Mouse (Mus musculus): ENCODE measurements around the gene Dpf2. TPM values are rescaled to one million over a fixed set of nuclear protein-coding genes. Genes with fewer than 3 reads are reported as not detected.
A peak's percentile ranks its signal among the peaks of the same experiment; 100 is the strongest.

Gene Dpf2
- total RNA-seq, 2 experiments from 2014 or later, result 76.8 to 80.7 TPM

GRCm38 (mm10) chr19:5938516-5938915 lies 25.7 kb upstream of the Dpf2 start:
- intact Hi-C loops (cut with DNase I), result no loop called here
- DNase-seq (ENCODE audit: extremely low spot score in 1 of 2, low spot score in 2 of 2), result no peak

DNA sequence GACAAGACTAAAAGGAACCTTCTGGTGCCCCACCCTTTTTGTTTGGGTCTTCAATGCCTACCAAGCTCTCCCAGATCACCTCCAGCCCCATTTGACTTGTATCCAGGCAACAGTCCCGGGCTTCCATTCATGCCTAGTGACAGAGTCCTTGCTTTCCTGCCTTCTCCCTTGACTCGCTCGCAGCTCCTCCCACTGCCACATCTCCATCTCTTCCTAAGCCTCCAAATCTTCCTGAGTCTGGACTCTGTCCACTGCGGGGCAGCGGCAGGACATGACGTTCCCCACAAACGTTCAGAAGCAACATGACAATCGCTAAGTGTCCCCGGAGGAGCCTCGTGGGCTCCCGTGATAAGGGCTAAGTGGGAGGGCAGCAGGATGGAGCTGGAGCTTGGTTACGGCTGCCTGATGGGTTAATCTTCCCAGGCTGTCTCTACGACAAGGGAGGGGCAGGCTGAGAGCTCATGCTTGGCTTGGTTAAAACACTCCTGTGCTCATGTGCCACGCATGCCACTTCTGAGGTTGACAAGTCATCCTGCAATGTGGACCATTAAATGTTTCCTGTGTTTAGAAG lies 25.1 kb upstream of the Dpf2 start:
- no peak for DNase-seq (ENCODE audit: extremely low spot score in 1 of 2, low spot score in 2 of 2)

DNA sequence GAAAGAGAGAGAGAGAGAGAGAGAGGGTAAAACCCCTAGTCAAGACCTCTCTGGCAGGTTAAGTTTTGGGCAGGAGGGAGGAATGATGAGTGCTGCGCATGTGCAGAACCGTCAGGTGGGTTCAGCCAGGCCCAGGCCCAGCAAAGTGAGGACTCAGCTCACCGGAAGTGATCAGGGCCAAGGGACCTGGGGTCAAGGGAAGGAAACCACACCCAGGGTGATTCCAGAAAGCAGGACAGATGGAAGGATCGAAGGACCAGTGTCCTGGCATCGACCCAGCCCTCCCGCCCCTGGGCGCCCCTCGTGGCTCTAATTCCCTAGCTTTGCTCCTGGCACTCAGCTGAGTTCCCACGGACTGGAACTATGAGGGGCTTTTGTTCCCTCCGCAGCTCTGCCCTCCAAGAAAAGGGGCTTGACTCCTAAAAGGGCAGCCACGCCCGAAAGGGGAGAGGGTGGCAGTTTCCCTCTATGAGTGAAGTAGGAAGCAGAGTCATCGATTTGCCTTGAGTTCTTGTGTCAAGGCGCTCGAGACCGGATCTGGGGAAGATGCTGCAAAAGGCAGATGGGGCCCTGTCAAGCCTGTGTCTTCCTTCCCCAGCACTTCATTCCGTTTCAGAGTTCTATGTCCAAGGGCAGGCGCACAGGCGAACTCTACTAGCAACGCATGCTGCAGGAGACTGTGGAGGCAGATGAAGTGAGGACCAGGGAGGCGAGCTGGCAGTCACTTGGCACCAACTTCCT lies 24.5 kb upstream of the Dpf2 start:
- no peak for DNase-seq (ENCODE audit: extremely low spot score in 1 of 2, low spot score in 2 of 2)
- intact Hi-C loops (cut with DNase I), result no loop called here

More for the DNA sequence above, 25.1 kb upstream of the Dpf2 start:
- intact Hi-C loops (cut with DNase I), result no loop called here

- intact Hi-C loops (cut with DNase I), result no loop called here
- DNase-seq (ENCODE audit: extremely low spot score in 1 of 2, low spot score in 2 of 2), result no peak
Measured at GRCm38 (mm10) chr19:5935691-5936090, 22.9 kb upstream of the Dpf2 start.

DNA sequence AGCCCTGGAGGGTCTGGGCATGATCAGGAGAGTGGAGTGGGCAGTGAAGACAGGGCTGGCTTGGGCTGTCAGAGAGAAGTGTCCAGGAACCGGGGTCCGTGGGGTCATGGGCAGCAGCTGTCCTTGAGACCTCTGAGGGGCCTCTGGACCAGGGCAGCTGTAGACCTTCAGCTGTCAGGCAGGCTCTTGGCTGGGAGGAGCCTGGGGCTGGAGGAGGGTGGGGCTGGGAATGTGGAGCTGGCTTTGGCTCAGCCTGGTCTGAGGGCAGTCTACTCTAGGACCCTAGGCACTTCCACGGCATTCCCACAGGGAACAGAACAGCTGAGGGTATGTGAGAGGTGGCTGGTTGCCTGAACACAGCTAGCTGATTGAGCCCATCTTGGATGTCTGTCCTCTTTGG lies 22.5 kb upstream of the Dpf2 start:
- DNase-seq (ENCODE audit: extremely low spot score in 1 of 2, low spot score in 2 of 2), result no peak
- intact Hi-C loops (cut with DNase I), result no loop called here

- DNase-seq (ENCODE audit: extremely low spot score in 1 of 2, low spot score in 2 of 2), result peak in 1 of 2 experiments; percentile 84
- intact Hi-C loops (cut with DNase I), result no loop called here
Measured at GRCm38 (mm10) chr19:5929634-5930596, 17.1 kb upstream of the Dpf2 start.

DNA sequence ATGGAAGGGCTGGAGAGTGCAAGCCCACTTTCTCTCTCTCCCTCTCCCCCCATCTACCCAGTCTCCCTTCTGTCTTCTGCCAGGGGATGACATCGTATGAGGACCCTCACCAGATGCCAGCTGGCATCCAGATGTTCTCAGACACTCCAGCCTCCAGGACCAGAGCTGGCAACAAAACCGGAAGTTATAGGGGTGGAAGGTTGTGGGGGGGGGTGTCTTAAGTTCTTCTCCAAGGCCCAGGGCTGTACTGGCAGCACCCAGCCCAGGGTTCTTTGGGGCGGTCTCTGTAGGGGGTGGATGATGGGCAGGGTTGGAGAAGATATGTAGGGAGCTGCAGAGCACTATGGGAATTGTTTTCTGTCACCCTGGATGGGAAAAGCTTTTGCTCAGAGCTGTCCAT lies 15.7 kb upstream of the Dpf2 start:
- intact Hi-C loops (cut with DNase I), result no loop called here
- no peak for DNase-seq (ENCODE audit: extremely low spot score in 1 of 2, low spot score in 2 of 2)

GRCm38 (mm10) chr19:5928104-5928503 lies 15.3 kb upstream of the Dpf2 start:
- intact Hi-C loops (cut with DNase I), result no loop called here
- DNase-seq (ENCODE audit: extremely low spot score in 1 of 2, low spot score in 2 of 2), result no peak

GRCm38 (mm10) chr19:5927532-5927931 lies 14.7 kb upstream of the Dpf2 start:
- intact Hi-C loops (cut with DNase I), result no loop called here
- no peak for DNase-seq (ENCODE audit: extremely low spot score in 1 of 2, low spot score in 2 of 2)

DNA sequence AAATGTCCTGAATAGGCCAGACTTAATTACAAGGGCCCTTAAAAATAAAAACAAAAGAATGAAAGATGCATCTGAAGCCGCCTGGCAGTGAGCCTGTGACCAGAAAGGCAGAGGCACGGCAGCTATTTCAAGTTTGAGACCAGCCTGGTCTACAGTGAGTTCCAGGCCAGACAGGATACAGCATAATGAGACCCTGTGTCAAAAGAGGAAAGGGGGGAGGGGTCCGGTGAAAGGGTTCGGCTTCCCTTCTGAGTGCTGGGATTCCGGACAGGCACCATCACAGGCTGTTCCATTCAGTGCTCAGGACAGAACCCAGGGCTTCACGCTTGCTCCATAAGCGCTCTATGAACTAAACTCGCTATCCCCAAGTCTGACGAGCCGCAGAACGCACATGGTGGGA lies 14.2 kb upstream of the Dpf2 start:
- no peak for DNase-seq (ENCODE audit: extremely low spot score in 1 of 2, low spot score in 2 of 2)
- intact Hi-C loops (cut with DNase I), result no loop called here

- DNase-seq (ENCODE audit: extremely low spot score in 1 of 2, low spot score in 2 of 2), result no peak
- intact Hi-C loops (cut with DNase I), result no loop called here
Measured at GRCm38 (mm10) chr19:5925311-5925855, 12.6 kb upstream of the Dpf2 start.

- DNase-seq (ENCODE audit: extremely low spot score in 1 of 2, low spot score in 2 of 2), result peak; percentile 90 to 98
- intact Hi-C loops (cut with DNase I), result loop anchor here (1.0 to 5.0 kb wide), 2 partner anchors 32 to 123 kb away; partner anchors contain the start of gene Syvn1
Measured at GRCm38 (mm10) chr19:5924713-5925093, 11.9 kb upstream of the Dpf2 start, which contains the start of gene Cdc42ep2. Cdc42ep2 (minus strand) TSS chr19:5924816.

DNA sequence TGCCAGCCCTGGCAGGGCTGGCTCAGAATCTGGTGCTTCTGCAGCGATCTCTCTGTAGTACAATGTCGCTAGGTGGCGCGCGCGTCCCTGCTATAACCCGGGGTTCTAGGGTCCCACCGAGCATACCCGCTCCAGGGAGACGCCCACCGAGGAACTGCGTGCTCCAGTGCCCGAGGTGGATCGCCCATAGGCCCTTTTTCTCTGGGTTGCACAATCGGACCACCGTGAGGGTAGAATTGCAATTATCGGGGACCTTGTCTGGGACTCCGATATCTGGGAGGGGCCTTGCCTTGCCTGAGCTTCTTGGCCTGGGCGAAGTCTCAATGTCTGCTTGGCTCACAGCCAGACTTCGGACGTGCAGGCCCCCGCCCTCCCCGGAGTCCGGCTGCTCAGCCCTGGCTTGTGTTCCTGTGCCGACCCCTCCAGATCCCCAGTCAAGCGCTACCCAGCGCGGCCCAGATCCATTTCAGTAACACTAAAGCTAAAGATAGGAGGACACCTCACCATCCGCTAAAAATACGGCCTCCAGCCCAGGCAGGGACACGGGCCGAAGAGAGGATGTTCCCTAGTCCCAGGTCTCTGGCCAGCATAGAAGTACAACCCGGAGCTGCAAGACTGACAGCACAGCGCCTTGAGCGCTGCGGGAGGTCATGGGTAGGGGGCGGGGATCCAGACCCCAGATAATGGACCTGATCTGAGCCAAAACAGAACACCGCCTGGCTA lies 11.3 kb upstream of the Dpf2 start:
- DNase-seq (ENCODE audit: extremely low spot score in 1 of 2, low spot score in 2 of 2), result peak; percentile 86 to 95
- intact Hi-C loops (cut with DNase I), result loop anchor here (1.0 to 5.0 kb wide), 3 partner anchors 32 to 123 kb away; partner anchors contain the start of gene Syvn1

DNA sequence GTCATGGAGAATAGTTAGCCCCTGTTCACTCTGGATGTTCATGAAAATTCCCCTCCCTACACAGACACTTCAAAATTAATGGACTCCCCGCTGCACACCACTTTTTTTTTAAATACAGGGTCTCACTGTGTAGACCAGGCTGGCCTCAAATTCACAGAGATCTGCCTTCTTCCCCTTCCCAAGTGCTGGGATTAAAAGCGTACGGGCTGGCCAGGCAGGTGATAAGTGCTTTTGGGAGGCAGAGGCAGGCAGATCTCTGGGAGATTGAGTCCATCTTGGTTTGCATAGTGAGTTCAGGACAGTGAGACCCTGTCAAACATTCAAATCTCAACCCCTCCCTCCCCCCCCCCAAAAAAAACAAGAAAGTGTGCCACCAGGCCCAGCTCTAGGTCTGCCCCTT lies 10.2 kb upstream of the Dpf2 start:
- intact Hi-C loops (cut with DNase I), result loop anchor here (1.0 to 5.0 kb wide), 2 partner anchors 95 to 124 kb away; partner anchors contain the start of gene Syvn1
- no peak for DNase-seq (ENCODE audit: extremely low spot score in 1 of 2, low spot score in 2 of 2)

DNA sequence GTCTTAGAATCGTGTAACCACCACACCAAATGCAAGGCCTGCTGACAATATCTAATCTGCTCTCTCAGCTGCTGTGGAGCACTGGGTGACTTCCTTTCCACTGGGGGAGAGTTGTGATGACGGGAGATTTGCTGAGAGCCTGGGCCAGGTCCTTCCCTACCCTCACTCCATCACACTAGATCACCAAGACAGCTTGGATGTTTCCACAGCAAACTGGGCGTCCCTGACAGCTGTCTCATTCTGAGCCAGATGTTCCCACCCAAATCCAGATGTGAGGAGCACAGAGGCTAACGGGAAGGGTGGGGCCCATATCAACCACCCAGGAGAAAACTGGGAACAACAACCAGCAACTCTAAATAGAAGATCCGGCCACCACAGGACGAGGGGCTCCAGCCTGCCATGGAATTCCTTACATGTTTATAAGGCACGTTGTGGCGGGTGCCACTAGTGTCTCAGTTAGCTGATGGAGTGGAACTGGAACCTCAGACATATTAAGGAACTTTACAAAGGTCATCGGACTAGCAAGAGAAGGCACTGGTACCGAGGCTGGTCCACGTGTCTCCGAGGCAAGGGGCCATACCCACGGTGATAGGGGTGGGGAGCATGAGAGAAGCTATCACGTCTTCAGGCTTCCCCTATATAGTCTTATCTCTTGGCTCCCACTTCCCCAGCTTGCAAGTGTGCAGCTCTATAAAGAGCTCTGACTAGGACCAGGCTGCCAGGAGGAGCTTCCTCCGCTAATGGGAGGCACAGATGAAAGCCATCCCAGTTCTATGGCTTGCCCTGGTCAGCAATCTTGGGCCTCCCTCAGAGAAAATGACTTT lies 9.5 kb upstream of the Dpf2 start:
- DNase-seq (ENCODE audit: extremely low spot score in 1 of 2, low spot score in 2 of 2), result no peak
- intact Hi-C loops (cut with DNase I), result loop anchor here (5.0 kb wide), 1 partner anchor 125 kb away; the partner anchor contains the start of gene Syvn1

- intact Hi-C loops (cut with DNase I), result loop anchor here (5.0 kb wide), 1 partner anchor 126 kb away; the partner anchor contains the start of gene Syvn1
- DNase-seq (ENCODE audit: extremely low spot score in 1 of 2, low spot score in 2 of 2), result peak in 1 of 2 experiments; percentile 44
Measured at GRCm38 (mm10) chr19:5921715-5922114, 8.9 kb upstream of the Dpf2 start.

Measured in left cerebral cortex, postnatal 10 days (tissue).